Mouse (Mus musculus) v-Abl transformed pro-B cells (cell line): ENCODE data around the gene Golt1b.

ENCODE experiments used
- in situ Hi-C, 2 experiments: fragments of 400-800 bp; cut with MboI; formaldehyde crosslinking; loops; one replicate each; pipeline ENCODE4 v1.15.1; 2025; ENCODE audit not compliant: unreplicated experiment in 2 of 2

The Golt1b gene

GRCm38 (mm10) chr6:142387011-142387754 is at the start of gene Golt1b, which contains the start of gene Recql:
Gene Golt1b, plus strand, starts transcription at chr6:142387221.
Gene Recql, minus strand, starts transcription at chr6:142387087.
- in situ Hi-C loops = loop anchor here (5.0 to 25.0 kb wide), 4 partner anchors 40 to 1750 kb away; partner anchors contain the start of genes C2cd5 (in 1 of the 2), Cmas (in 1 of the 2) and Pyroxd1 (in 1 of the 2)

- in situ Hi-C loops = loop anchor here (25.0 kb wide), 1 partner anchor 1627 kb away; no protein-coding TSS in a partner anchor
These were observed 48.1 kb upstream of the Golt1b start for GRCm38 (mm10) chr6:142338961-142339360.

- in situ Hi-C loops = loop anchor here (25.0 kb wide), 1 partner anchor 1627 kb away; no protein-coding TSS in a partner anchor
These were observed 47.4 kb upstream of the Golt1b start for GRCm38 (mm10) chr6:142339576-142339975.

- in situ Hi-C loops = loop anchor here (10.0 to 25.0 kb wide), 2 partner anchors 411 to 1631 kb away; partner anchors contain the start of gene Cmas (in 1 of the 2)
These were observed 43.5 kb upstream of the Golt1b start for GRCm38 (mm10) chr6:142343561-142343960.

- in situ Hi-C loops = loop anchor here (5.0 to 25.0 kb wide), 4 partner anchors 37 to 1633 kb away; partner anchors contain the start of genes Cmas (in 1 of the 2), Golt1b (in 1 of the 2) and Recql (in 1 of the 2)
These were observed 41.5 kb upstream of the Golt1b start, which contains the start of gene Pyroxd1 for GRCm38 (mm10) chr6:142345440-142346038. Gene Pyroxd1, plus strand, starts transcription at chr6:142345654.

- in situ Hi-C loops = loop anchor here (5.0 to 25.0 kb wide), 4 partner anchors 36 to 1634 kb away; partner anchors contain the start of genes Cmas (in 1 of the 2), Golt1b (in 1 of the 2) and Recql (in 1 of the 2)
These were observed 40.6 kb upstream of the Golt1b start for GRCm38 (mm10) chr6:142346181-142347110.

- in situ Hi-C loops = loop anchor here (5.0 to 25.0 kb wide), 4 partner anchors 35 to 1635 kb away; partner anchors contain the start of genes Cmas (in 1 of the 2), Golt1b (in 1 of the 2) and Recql (in 1 of the 2)
These were observed 39.3 kb upstream of the Golt1b start for GRCm38 (mm10) chr6:142347431-142348385.

GRCm38 (mm10) chr6:142352099-142352498 is 34.9 kb upstream of the Golt1b start:
- in situ Hi-C loops = loop anchor here in 1 of 2 experiments (25.0 kb wide), 1 partner anchor 835 kb away; no protein-coding TSS in a partner anchor

- in situ Hi-C loops = loop anchor here in 1 of 2 experiments (25.0 kb wide), 1 partner anchor 830 kb away; no protein-coding TSS in a partner anchor
These were observed 29.9 kb upstream of the Golt1b start for GRCm38 (mm10) chr6:142357106-142357505.

- in situ Hi-C loops = loop anchor here in 1 of 2 experiments (25.0 kb wide), 1 partner anchor 825 kb away; no protein-coding TSS in a partner anchor
These were observed 25.0 kb upstream of the Golt1b start for GRCm38 (mm10) chr6:142362036-142362435.

GRCm38 (mm10) chr6:142363019-142363576 is 23.9 kb upstream of the Golt1b start:
- in situ Hi-C loops = loop anchor here in 1 of 2 experiments (25.0 kb wide), 1 partner anchor 824 kb away; no protein-coding TSS in a partner anchor

- in situ Hi-C loops = loop anchor here in 1 of 2 experiments (25.0 kb wide), 1 partner anchor 821 kb away; no protein-coding TSS in a partner anchor
These were observed 21.1 kb upstream of the Golt1b start for GRCm38 (mm10) chr6:142365742-142366472.

- in situ Hi-C loops = loop anchor here in 1 of 2 experiments (25.0 kb wide), 1 partner anchor 821 kb away; no protein-coding TSS in a partner anchor
These were observed 20.5 kb upstream of the Golt1b start for GRCm38 (mm10) chr6:142366473-142367018.

GRCm38 (mm10) chr6:142367565-142367964 is 19.5 kb upstream of the Golt1b start:
- in situ Hi-C loops = loop anchor here in 1 of 2 experiments (25.0 kb wide), 1 partner anchor 820 kb away; no protein-coding TSS in a partner anchor

- in situ Hi-C loops = loop anchor here in 1 of 2 experiments (25.0 kb wide), 1 partner anchor 818 kb away; no protein-coding TSS in a partner anchor
These were observed 17.5 kb upstream of the Golt1b start for GRCm38 (mm10) chr6:142369568-142369967.

- in situ Hi-C loops = loop anchor here (25.0 kb wide), 3 partner anchors 385 to 1740 kb away; partner anchors contain the start of genes C2cd5 (in 1 of the 2) and Cmas (in 1 of the 2)
These were observed 9.9 kb upstream of the Golt1b start for GRCm38 (mm10) chr6:142377081-142377480.
